Mouse (Mus musculus): ENCODE measurements at regions not wholly inside any gene's neighbourhood (a gene's known extent, or its start where the extent isn't known, plus 50 kb on each side); places are given as distances from the start of the nearest gene placed in this dataset.
A peak's percentile ranks its signal among the peaks of the same experiment; 100 is the strongest.

GRCm38 (mm10) chrX:19199531-19199930, 281.6 kb downstream of the Tex13c3 start:
- DNase-seq (ENCODE audit: low spot score in 2 of 2), result no peak

GRCm38 (mm10) chrX:19168983-19169382, 312.1 kb downstream of the Tex13c3 start:
- DNase-seq (ENCODE audit: low spot score in 2 of 2), result no peak

- DNase-seq (ENCODE audit: low spot score in 2 of 2), result no peak
Measured at GRCm38 (mm10) chrX:19168546-19168945, 312.6 kb downstream of the Tex13c3 start.

GRCm38 (mm10) chrX:19168111-19168510, 313.0 kb downstream of the Tex13c3 start:
- no peak for DNase-seq (ENCODE audit: low spot score in 2 of 2)

- DNase-seq (ENCODE audit: low spot score in 2 of 2), result peak in 1 of 2 experiments; percentile 23
Measured at GRCm38 (mm10) chrX:19167121-19167853, 313.8 kb downstream of the Tex13c3 start.

GRCm38 (mm10) chrX:19165891-19166644, 315.1 kb downstream of the Tex13c3 start:
- DNase-seq (ENCODE audit: low spot score in 2 of 2), result no peak

GRCm38 (mm10) chrX:19164151-19164550, 317.0 kb downstream of the Tex13c3 start:
- DNase-seq (ENCODE audit: low spot score in 2 of 2), result no peak

- DNase-seq (ENCODE audit: low spot score in 2 of 2), result no peak
Measured at GRCm38 (mm10) chrX:19162958-19163357, 318.2 kb downstream of the Tex13c3 start.

- DNase-seq (ENCODE audit: low spot score in 2 of 2), result no peak
Measured at GRCm38 (mm10) chrX:19162351-19162750, 318.8 kb downstream of the Tex13c3 start.

GRCm38 (mm10) chrX:19160275-19160930, 320.7 kb downstream of the Tex13c3 start:
- DNase-seq (ENCODE audit: low spot score in 2 of 2), result no peak

GRCm38 (mm10) chrX:19157464-19158203, 323.5 kb downstream of the Tex13c3 start:
- no peak for DNase-seq (ENCODE audit: low spot score in 2 of 2)

- DNase-seq (ENCODE audit: low spot score in 2 of 2), result no peak
Measured at GRCm38 (mm10) chrX:19153619-19154018, 327.5 kb downstream of the Tex13c3 start.

GRCm38 (mm10) chrX:19152170-19152861, 328.8 kb downstream of the Tex13c3 start:
- DNase-seq (ENCODE audit: low spot score in 2 of 2), result no peak

- no peak for DNase-seq (ENCODE audit: low spot score in 2 of 2)
Measured at GRCm38 (mm10) chrX:19150606-19151005, 330.5 kb downstream of the Tex13c3 start.

- DNase-seq (ENCODE audit: low spot score in 2 of 2), result no peak
Measured at GRCm38 (mm10) chrX:19148672-19149071, 332.4 kb downstream of the Tex13c3 start.

GRCm38 (mm10) chrX:19148251-19148650, 332.9 kb downstream of the Tex13c3 start:
- DNase-seq (ENCODE audit: low spot score in 2 of 2), result no peak

- no peak for DNase-seq (ENCODE audit: low spot score in 2 of 2)
Measured at GRCm38 (mm10) chrX:19112753-19113152, 368.4 kb downstream of the Tex13c3 start.

- DNase-seq (ENCODE audit: low spot score in 2 of 2), result no peak
Measured at GRCm38 (mm10) chrX:19102911-19103310, 378.2 kb downstream of the Tex13c3 start.

GRCm38 (mm10) chrX:19095960-19096359, 385.2 kb downstream of the Tex13c3 start:
- DNase-seq (ENCODE audit: low spot score in 2 of 2), result no peak

- DNase-seq (ENCODE audit: low spot score in 2 of 2), result no peak
Measured at GRCm38 (mm10) chrX:19084435-19084834, 396.7 kb downstream of the Tex13c3 start.

- no peak for DNase-seq (ENCODE audit: low spot score in 2 of 2)
Measured at GRCm38 (mm10) chrX:19080021-19080420, 401.1 kb downstream of the Tex13c3 start.
